Mouse (Mus musculus) hindbrain, embryonic 14.5 days (tissue): Measurements from ENCODE around the gene Ubl5. TPM values are rescaled to one million over a fixed set of nuclear protein-coding genes. Genes with fewer than 3 reads are reported as not detected.

Source experiments
- ATAC-seq: fragments of 200-750 bp; cut with Nextera tagmentation; 2 replicates; pipeline ENCODE4 v1.8.0; 2017; ENCODE audit warnings: moderate number of reproducible peaks, mild to moderate bottlenecking, moderate TSS enrichment, moderate library complexity; ENCODE audit not compliant: low FRiP score
- DNase-seq: peaks from one replicate; pipeline ENCODE4 v3.0.0-alpha.2; 2015; ENCODE audit warnings: low spot score
- H3K27ac ChIP-seq: fragments of 300-500 bp; sonication (generic); 2 replicates; pipeline ENCODE4 v1.5.1; 2014; ENCODE audit warnings: mild to moderate bottlenecking, moderate library complexity
- H3K27me3 ChIP-seq: fragments of 300-500 bp; sonication (generic); 2 replicates; pipeline ENCODE4 v1.6.1; 2014; ENCODE audit warnings: mild to moderate bottlenecking, low read length, mixed read lengths; ENCODE audit not compliant: control insufficient read depth, insufficient read depth
- H3K36me3 ChIP-seq: fragments of 300-500 bp; sonication (generic); replicated peaks from 2 replicates; pipeline ENCODE4 v1.6.1; 2014; ENCODE audit not compliant: control insufficient read depth, insufficient read depth
- H3K4me1 ChIP-seq: fragments of 300-500 bp; sonication (generic); replicated peaks from 2 replicates; pipeline ENCODE4 v1.6.1; 2014; ENCODE audit warnings: antibody characterized with exemption, low read length, mixed read lengths; ENCODE audit not compliant: control insufficient read depth, insufficient read depth
- H3K4me2 ChIP-seq: fragments of 300-500 bp; sonication (generic); replicated peaks from 2 replicates; pipeline ENCODE4 v1.6.1; 2014; ENCODE audit warnings: mild to moderate bottlenecking, moderate library complexity
- H3K4me3 ChIP-seq: fragments of 300-500 bp; sonication (generic); replicated peaks from 2 replicates; pipeline ENCODE4 v1.5.1; 2014; ENCODE audit warnings: mild to moderate bottlenecking, low read length
- H3K9ac ChIP-seq: fragments of 300-500 bp; sonication (generic); 2 replicates; pipeline ENCODE4 v1.6.1; 2014
- H3K9me3 ChIP-seq: fragments of 300-500 bp; sonication (generic); 2 replicates; pipeline ENCODE4 v1.6.1; 2016; ENCODE audit warnings: low read length; ENCODE audit not compliant: control insufficient read depth
- WGBS: fragments of 180-500 bp; shearing (Covaris S2); extraction: QIAGEN DNeasy Blood & Tissue Kit; methylation state at CpG from one replicate; pipeline ENCODE4 v1.1.7; 2014; 5-methylcytosine and 5-hydroxymethylcytosine counted together
- polyA plus RNA-seq: library from polyadenylated mRNA; unstranded; fragments of >200 nt; fragmentation: Nextera tagmentation; extraction: Ambion mirVana; gene quantifications from 2 replicates; pipeline ENCODE4 v1.2.1, GENCODE M21; 2014

Gene Ubl5
- polyA plus RNA-seq, 1 experiment from 2014 or later, result 480 TPM

DNA sequence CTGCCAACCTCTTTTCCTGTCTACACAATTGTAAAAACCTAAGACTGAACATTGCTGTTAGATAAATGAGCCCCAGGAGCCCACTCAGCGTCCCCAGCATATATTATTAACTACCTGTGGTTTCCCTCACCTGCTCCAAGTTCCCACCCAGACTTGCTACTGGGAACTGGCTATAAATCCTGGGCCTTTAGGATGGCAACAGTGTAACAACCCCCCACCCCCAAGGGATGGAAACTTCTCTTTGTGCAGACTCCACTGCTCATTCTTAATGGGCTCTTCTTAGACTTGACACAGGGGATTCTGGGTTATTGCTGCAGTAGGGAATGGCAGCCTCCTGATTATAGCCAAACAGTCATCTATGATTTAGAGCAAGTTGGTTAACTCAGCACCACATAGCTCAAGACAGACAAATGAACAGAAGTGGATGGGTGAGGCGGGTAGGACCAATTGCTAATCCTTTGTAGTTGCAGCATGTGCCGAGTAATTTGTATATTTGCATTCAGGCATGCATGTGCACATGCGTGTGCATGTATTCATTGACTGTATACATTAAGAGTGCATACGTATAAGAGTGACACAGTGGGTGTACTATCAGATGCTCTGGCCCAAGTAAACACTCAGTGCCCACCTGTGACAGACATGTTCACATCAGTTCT is 22.4 kb downstream of the Ubl5 start:
- no peak overlapping the region for H3K9ac ChIP-seq
- peaks cover 48% of the 10 kb centered on the region for H3K36me3 ChIP-seq
- H3K4me1 ChIP-seq, result peaks cover 40% of the 10 kb centered on the region
- H3K4me3 ChIP-seq, result no peak overlapping the region
- H3K27me3 ChIP-seq, result no peaks in the 10 kb centered on the region
- no peak for ATAC-seq
- H3K27ac ChIP-seq, result peak overlapping the region; percentile 84
- H3K9me3 ChIP-seq, result no peaks in the 10 kb centered on the region
- DNase-seq, result no peak
- WGBS, result 69% methylated on average over 5 of the region's 5 CpGs
- H3K4me2 ChIP-seq, result no peak overlapping the region

- Histone ChIP-seq H3K4me1 (peaks cover 40% of the 10 kb centered on the region), H3K9ac (no peak overlapping the region), H3K9me3 (no peaks in the 10 kb centered on the region), H3K4me2 (no peak overlapping the region), H3K36me3 (peaks cover 45% of the 10 kb centered on the region), H3K27ac (peak overlapping the region; percentile 84), H3K27me3 (no peaks in the 10 kb centered on the region), H3K4me3 (no peak overlapping the region)
- ATAC-seq (no peak), DNase-seq (no peak)
- WGBS, result 10% methylated on average over 8 of the region's 8 CpGs
Measured at GRCm38 (mm10) chr9:20665925-20666324, 23.2 kb downstream of the Ubl5 start.

- ATAC-seq (no peak), DNase-seq (no peak)
- H3K9ac ChIP-seq, result no peak overlapping the region
- H3K4me3 ChIP-seq, result no peak overlapping the region
- no peaks in the 10 kb centered on the region for H3K27me3 ChIP-seq
- peaks cover 40% of the 10 kb centered on the region for H3K4me1 ChIP-seq
- no peak overlapping the region for H3K4me2 ChIP-seq
- no peak overlapping the region for H3K27ac ChIP-seq
- no peaks in the 10 kb centered on the region for H3K9me3 ChIP-seq
- peaks cover 38% of the 10 kb centered on the region for H3K36me3 ChIP-seq
- WGBS, result 19% methylated on average over 6 of the region's 7 CpGs
Measured at GRCm38 (mm10) chr9:20666510-20667034, 23.9 kb downstream of the Ubl5 start.

DNA sequence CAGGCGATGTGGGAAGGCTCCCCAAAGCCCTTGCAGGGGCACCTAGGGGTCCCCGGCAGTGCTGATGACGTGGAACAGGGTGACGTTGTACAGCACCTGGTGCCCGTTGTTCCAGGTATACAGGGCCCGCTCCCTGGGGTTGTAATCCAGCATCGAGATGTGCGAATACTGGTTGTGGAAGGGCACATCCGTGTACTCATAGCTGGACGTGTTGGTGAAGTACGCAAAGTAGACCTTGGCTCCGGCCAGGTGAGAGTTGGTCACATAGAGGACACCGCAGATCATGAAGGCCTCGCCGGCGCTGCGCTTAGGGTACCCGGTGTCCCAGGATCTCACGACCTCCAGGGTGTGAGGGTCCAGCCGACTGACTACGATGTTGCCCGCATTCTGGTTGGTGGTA is 25.4 kb downstream of the Ubl5 start:
- H3K36me3 ChIP-seq, result peaks cover 28% of the 10 kb centered on the region
- no peaks in the 10 kb centered on the region for H3K27me3 ChIP-seq
- H3K4me3 ChIP-seq, result no peak overlapping the region
- 95% methylated on average over 22 of the region's 22 CpGs for WGBS
- H3K4me1 ChIP-seq, result peaks cover 29% of the 10 kb centered on the region
- no peak overlapping the region for H3K9ac ChIP-seq
- ATAC-seq (no peak), DNase-seq (no peak)
- H3K27ac ChIP-seq, result no peak overlapping the region
- H3K9me3 ChIP-seq, result no peaks in the 10 kb centered on the region
- H3K4me2 ChIP-seq, result no peak overlapping the region

DNA sequence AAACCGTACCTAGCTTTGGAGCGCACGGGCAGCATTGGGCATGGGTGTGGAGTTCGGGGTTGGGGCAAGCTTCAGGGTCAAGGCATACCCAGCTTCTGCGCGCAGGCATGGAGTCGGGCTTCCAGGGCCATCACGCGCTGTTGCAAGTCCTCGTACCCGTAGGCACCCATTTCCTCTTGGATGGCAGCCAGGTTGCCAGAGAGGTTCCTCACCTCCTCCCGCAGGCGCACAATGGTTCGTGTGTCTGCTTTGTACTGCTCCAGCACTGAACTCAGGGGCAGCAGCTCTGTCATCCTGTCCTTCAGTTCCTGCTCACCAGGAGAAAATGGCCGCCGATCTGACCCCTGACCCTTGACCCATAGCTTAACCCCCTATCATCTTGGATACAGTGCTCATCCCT is 29.4 kb downstream of the Ubl5 start:
- H3K9ac ChIP-seq, result no peak overlapping the region
- 80% methylated on average over 16 of the region's 16 CpGs for WGBS
- no peak for ATAC-seq
- H3K4me2 ChIP-seq, result no peak overlapping the region
- DNase-seq, result no peak
- H3K9me3 ChIP-seq, result no peaks in the 10 kb centered on the region
- H3K27ac ChIP-seq, result no peak overlapping the region
- H3K4me1 ChIP-seq, result no peaks in the 10 kb centered on the region
- peaks cover 35% of the 10 kb centered on the region for H3K36me3 ChIP-seq
- no peaks in the 10 kb centered on the region for H3K27me3 ChIP-seq
- no peak overlapping the region for H3K4me3 ChIP-seq

GRCm38 (mm10) chr9:20677892-20678291 is 35.2 kb downstream of the Ubl5 start:
- Histone ChIP-seq H3K36me3 (peaks cover 16% of the 10 kb centered on the region; the same call in 1 of the 2 replicates), H3K27ac (no peak overlapping the region), H3K9ac (no peak overlapping the region), H3K9me3 (no peaks in the 10 kb centered on the region), H3K27me3 (no peaks in the 10 kb centered on the region), H3K4me1 (0 out of 2 replicates have a peak, but pooled peaks cover 3% of the 10 kb centered on the region), H3K4me3 (no peak overlapping the region), H3K4me2 (no peak overlapping the region)
- WGBS, result 85% methylated on average over 12 of the region's 12 CpGs
- ATAC-seq (no peak), DNase-seq (no peak)

DNA sequence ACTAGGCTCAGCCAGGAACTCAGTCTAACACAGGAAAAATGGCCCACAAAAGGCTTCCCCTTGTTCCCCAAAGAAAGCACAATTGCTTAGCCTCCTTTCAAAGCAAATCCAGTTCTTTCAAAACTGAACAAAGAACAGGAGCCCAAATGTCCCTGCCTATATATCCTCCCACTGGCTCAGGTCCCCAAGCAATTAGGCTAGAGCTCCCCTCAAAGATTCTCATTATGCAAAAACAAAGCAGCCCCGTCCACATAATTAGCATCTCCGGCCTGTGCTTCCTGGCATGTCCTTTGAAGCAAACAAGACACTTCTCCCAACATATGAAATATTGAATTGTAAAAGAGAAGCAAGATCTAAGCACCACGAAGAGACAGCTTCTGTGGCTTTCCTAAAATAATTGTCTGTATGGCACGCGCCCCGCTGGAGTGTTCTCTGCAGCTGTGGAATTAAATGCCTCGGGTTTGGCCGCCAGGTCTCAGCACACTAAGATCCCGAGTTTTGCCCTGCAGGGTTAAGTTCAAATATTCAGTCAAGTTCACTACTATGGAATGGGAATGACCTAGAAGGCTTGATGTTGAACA is 37.8 kb downstream of the Ubl5 start:
- peak overlapping the region; percentile 51; the same call in 1 of the 2 replicates for H3K27ac ChIP-seq
- WGBS, result 47% methylated on average over 9 of the region's 9 CpGs

GRCm38 (mm10) chr9:20681546-20682388 is 39.1 kb downstream of the Ubl5 start:
- no peak for DNase-seq

More for the DNA sequence above, 37.8 kb downstream of the Ubl5 start:
- Histone ChIP-seq H3K9ac (no peak overlapping the region), H3K36me3 (no peaks in the 10 kb centered on the region), H3K4me3 (no peak overlapping the region), H3K27me3 (no peaks in the 10 kb centered on the region), H3K9me3 (no peaks in the 10 kb centered on the region), H3K4me2 (no peak overlapping the region), H3K4me1 (0 out of 2 replicates have a peak, but pooled peaks cover 3% of the 10 kb centered on the region)
- ATAC-seq (no peak), DNase-seq (no peak)

DNA sequence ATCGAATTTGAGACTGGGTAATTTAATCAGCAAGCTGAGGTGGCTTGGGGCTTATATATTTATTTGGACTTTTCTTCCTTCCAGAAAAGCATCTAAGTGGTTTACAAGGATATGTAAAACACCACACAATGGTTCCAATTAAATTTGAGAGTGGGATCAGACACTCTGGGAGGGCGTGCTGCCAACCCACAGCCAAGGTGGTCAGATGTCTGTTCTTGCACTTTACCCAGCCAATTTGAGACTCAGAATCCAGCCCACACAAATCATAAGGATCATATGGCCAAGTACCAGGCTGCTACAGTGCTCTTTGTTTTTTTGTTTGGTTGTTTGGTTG is 39.7 kb downstream of the Ubl5 start:
- Histone ChIP-seq H3K27me3 (no peaks in the 10 kb centered on the region), H3K4me3 (no peak overlapping the region), H3K4me1 (0 out of 2 replicates have a peak, but pooled peaks cover 3% of the 10 kb centered on the region), H3K9ac (no peak overlapping the region), H3K27ac (peak overlapping the region; percentile 71), H3K9me3 (no peaks in the 10 kb centered on the region), H3K4me2 (no peak overlapping the region), H3K36me3 (no peaks in the 10 kb centered on the region)
- DNase-seq (no peak), ATAC-seq (no peak)
- 49% methylated on average over 2 of the region's 2 CpGs for WGBS

More at GRCm38 (mm10) chr9:20681546-20682388, 39.1 kb downstream of the Ubl5 start:
- Histone ChIP-seq H3K27me3 (no peaks in the 10 kb centered on the region), H3K9ac (no peak overlapping the region), H3K9me3 (no peaks in the 10 kb centered on the region), H3K36me3 (no peaks in the 10 kb centered on the region), H3K4me2 (no peak overlapping the region), H3K4me3 (no peak overlapping the region), H3K27ac (peak overlapping the region; percentile 71), H3K4me1 (0 out of 2 replicates have a peak, but pooled peaks cover 3% of the 10 kb centered on the region)
- 57% methylated on average over 6 of the region's 7 CpGs for WGBS
- ATAC-seq, result peak; percentile 58; the same call in 1 of the 2 replicates
